10 mouse cellular contexts compared by ENCODE assay signal in the genomic region with DNA sequence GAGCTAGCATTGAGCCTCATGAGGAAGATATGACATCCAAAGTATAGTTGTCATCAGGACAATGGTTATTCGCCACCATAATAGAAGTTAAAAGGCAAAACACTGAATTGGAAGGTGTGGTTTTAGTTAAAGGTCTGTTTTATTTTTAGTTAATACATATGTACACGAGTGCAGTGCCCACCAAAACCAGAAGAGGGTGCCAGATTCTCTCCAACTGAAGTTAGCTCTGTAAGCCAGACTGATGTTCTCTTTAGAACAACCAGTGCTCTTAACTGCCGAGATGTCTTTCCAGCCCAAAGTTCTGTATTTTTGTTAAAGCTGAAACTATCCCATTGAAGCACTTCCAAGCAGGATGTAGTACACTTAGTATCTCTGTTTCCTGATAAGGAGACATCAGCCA. TPM values are rescaled to one million over a fixed set of nuclear protein-coding genes. Genes with fewer than 3 reads are reported as not detected.
DNase-seq lines count a peak whose midpoint lies in the region; ATAC-seq lines count a peak whose summit lies in the region.
"Had no signal": no experiment of that assay in that cellular context is flagged by ENCODE, and none has a peak within 500 bp of the region (broad histone marks: within the 10 kb centered on the region; RNA-seq: fewer than 3 reads in every experiment).

No protein-coding gene starts in this region.

- H3K36me3 ChIP-seq in hindbrain, embryonic 10.5 days, result peaks cover 13% of the 10 kb centered on the region; the same call in 1 of the 2 replicates
- H3K36me3 ChIP-seq in hindbrain, embryonic 13.5 days, result no peaks in the 10 kb centered on the region
- H3K36me3 ChIP-seq: embryonic facial prominence, embryonic 13.5 days; limb, embryonic 12.5 days had no signal

- peak; percentile 63 for DNase-seq in hindbrain, embryonic 10.5 days (ENCODE audit: low spot score)
- peak; percentile 88 for DNase-seq in CD4-positive, CD25-positive, alpha-beta regulatory T cell, adult 2 months (ENCODE audit: low read depth, low spot score)
- peak; percentile 78 for DNase-seq in ZHBTc4 (ENCODE audit: low read depth, low spot score)
- DNase-seq in layer of hippocampus, adult 9-10 months (ENCODE audit: low spot score), result peak; percentile 82
- peak; percentile 88 for DNase-seq in testis, postnatal 10 days (ENCODE audit: low spot score)

- H3K4me2 ChIP-seq in hindbrain, embryonic 13.5 days, result no peak overlapping the region
- H3K4me2 ChIP-seq: embryonic facial prominence, embryonic 13.5 days; limb, embryonic 12.5 days had no signal

- H3K27ac ChIP-seq in hindbrain, embryonic 10.5 days, result no peak overlapping the region
- no peak overlapping the region for H3K27ac ChIP-seq in hindbrain, embryonic 13.5 days
- H3K27ac ChIP-seq: embryonic facial prominence, embryonic 13.5 days; limb, embryonic 12.5 days had no signal

- WGBS in hindbrain, embryonic 10.5 days, result 15% methylated on average over 3 of the region's 3 CpGs
- 15% methylated on average over 3 of the region's 3 CpGs for WGBS in hindbrain, embryonic 13.5 days

- H3K4me3 ChIP-seq in hindbrain, embryonic 10.5 days, result no peak overlapping the region
- H3K4me3 ChIP-seq in hindbrain, embryonic 13.5 days, result no peak overlapping the region
- H3K4me3 ChIP-seq: embryonic facial prominence, embryonic 13.5 days; limb, embryonic 12.5 days had no signal

- ATAC-seq in hindbrain, embryonic 13.5 days (ENCODE audit: low FRiP score), result no peak
- peak; percentile 64 for ATAC-seq in erythroblast, adult 5-6 weeks (replicated peaks; ENCODE audit: low FRiP score, poor library complexity, severe bottlenecking)
- peak; percentile 68 for ATAC-seq in megakaryocyte-erythroid progenitor cell, adult 5-6 weeks (replicated peaks; ENCODE audit: low FRiP score, low TSS enrichment, poor library complexity, severe bottlenecking)

- H3K9me3 ChIP-seq in hindbrain, embryonic 10.5 days, result no peaks in the 10 kb centered on the region
- no peaks in the 10 kb centered on the region for H3K9me3 ChIP-seq in hindbrain, embryonic 13.5 days
- H3K9me3 ChIP-seq: embryonic facial prominence, embryonic 13.5 days; limb, embryonic 12.5 days had no signal

- H3K9ac ChIP-seq in hindbrain, embryonic 13.5 days, result no peak overlapping the region
- H3K9ac ChIP-seq: embryonic facial prominence, embryonic 13.5 days; limb, embryonic 12.5 days had no signal

- H3K4me1 ChIP-seq in hindbrain, embryonic 10.5 days (replicated peaks), result peaks cover 12% of the 10 kb centered on the region
- peaks cover 8% of the 10 kb centered on the region for H3K4me1 ChIP-seq in hindbrain, embryonic 13.5 days (replicated peaks)

- no peaks in the 10 kb centered on the region for H3K27me3 ChIP-seq in hindbrain, embryonic 10.5 days (ENCODE audit: insufficient read depth, poor library complexity, severe bottlenecking)
- H3K27me3 ChIP-seq in hindbrain, embryonic 13.5 days, result no peaks in the 10 kb centered on the region
- H3K27me3 ChIP-seq: embryonic facial prominence, embryonic 13.5 days; limb, embryonic 12.5 days had no signal

RNA-seq across cellular contexts. Expression of a gene that starts 4.2 kb away (rescaled TPM):
- 264 and 295 TPM in 2 replicates for polyA plus RNA-seq in hindbrain, embryonic 10.5 days (2016; fragmentation: Nextera tagmentation; extraction: Ambion mirVana)
- polyA plus RNA-seq in hindbrain, embryonic 13.5 days (2015; fragmentation: Nextera tagmentation; extraction: Ambion mirVana), result 253 and 271 TPM in 2 replicates
- 8.6 and 12.7 TPM in 2 replicates for total RNA-seq in erythroblast, adult 5-6 weeks (2015; ENCODE audit: low replicate concordance)
- total RNA-seq in erythroblast, adult 5-6 weeks (2017; ENCODE audit: low replicate concordance), result 9.7 and 11.8 TPM in 2 replicates
- 60.7 and 75.9 TPM in 2 replicates for total RNA-seq in megakaryocyte-erythroid progenitor cell, adult 5-6 weeks (2014; fragmentation: Nextera tagmentation)
- 38.8 and 40.8 TPM in 2 replicates for total RNA-seq in megakaryocyte-erythroid progenitor cell, adult 5-6 weeks (2017)

RNA-seq across cellular contexts. Expression of a gene that starts 10.8 kb away (rescaled TPM):
- polyA plus RNA-seq in hindbrain, embryonic 10.5 days (2016; fragmentation: Nextera tagmentation; extraction: Ambion mirVana), result 0.47 and 1.2 TPM in 2 replicates
- polyA plus RNA-seq in hindbrain, embryonic 13.5 days (2015; fragmentation: Nextera tagmentation; extraction: Ambion mirVana), result 0.13 and 0.22 TPM in 2 replicates
- not detected in 2 replicates for total RNA-seq in erythroblast, adult 5-6 weeks (2015; ENCODE audit: low replicate concordance)
- 0.42 TPM in 1 of 2 replicates, not detected in the other for total RNA-seq in erythroblast, adult 5-6 weeks (2017; ENCODE audit: low replicate concordance)
- 0.42 TPM in 1 of 2 replicates, not detected in the other for total RNA-seq in megakaryocyte-erythroid progenitor cell, adult 5-6 weeks (2014; fragmentation: Nextera tagmentation)
- 0.19 TPM in 1 of 2 replicates, not detected in the other for total RNA-seq in megakaryocyte-erythroid progenitor cell, adult 5-6 weeks (2017)

RNA-seq across cellular contexts. Expression of a gene that starts 11.2 kb away (rescaled TPM):
- 5,819 and 7,209 TPM in 2 replicates for polyA plus RNA-seq in hindbrain, embryonic 10.5 days (2016; fragmentation: Nextera tagmentation; extraction: Ambion mirVana)
- polyA plus RNA-seq in hindbrain, embryonic 13.5 days (2015; fragmentation: Nextera tagmentation; extraction: Ambion mirVana), result 7,019 and 7,066 TPM in 2 replicates
- 1,430 and 1,622 TPM in 2 replicates for total RNA-seq in erythroblast, adult 5-6 weeks (2015; ENCODE audit: low replicate concordance)
- 705 and 987 TPM in 2 replicates for total RNA-seq in erythroblast, adult 5-6 weeks (2017; ENCODE audit: low replicate concordance)
- 1,148 and 1,512 TPM in 2 replicates for total RNA-seq in megakaryocyte-erythroid progenitor cell, adult 5-6 weeks (2014; fragmentation: Nextera tagmentation)
- 490 and 578 TPM in 2 replicates for total RNA-seq in megakaryocyte-erythroid progenitor cell, adult 5-6 weeks (2017)

RNA-seq across cellular contexts. Expression of a gene that starts 15.7 kb away (rescaled TPM):
- polyA plus RNA-seq in hindbrain, embryonic 10.5 days (2016; fragmentation: Nextera tagmentation; extraction: Ambion mirVana), result not detected in 2 replicates
- polyA plus RNA-seq in hindbrain, embryonic 13.5 days (2015; fragmentation: Nextera tagmentation; extraction: Ambion mirVana), result not detected in 2 replicates
- not detected in 2 replicates for total RNA-seq in erythroblast, adult 5-6 weeks (2015; ENCODE audit: low replicate concordance)
- total RNA-seq in erythroblast, adult 5-6 weeks (2017; ENCODE audit: low replicate concordance), result not detected in 2 replicates
- not detected in 2 replicates for total RNA-seq in megakaryocyte-erythroid progenitor cell, adult 5-6 weeks (2014; fragmentation: Nextera tagmentation)
- total RNA-seq in megakaryocyte-erythroid progenitor cell, adult 5-6 weeks (2017), result not detected in 2 replicates
- polyA plus RNA-seq: embryonic facial prominence, embryonic 13.5 days; limb, embryonic 12.5 days had no signal

RNA-seq across cellular contexts. Expression of a gene that starts 17.7 kb away (rescaled TPM):
- polyA plus RNA-seq in hindbrain, embryonic 10.5 days (2016; fragmentation: Nextera tagmentation; extraction: Ambion mirVana), result 4.8 and 6.7 TPM in 2 replicates
- 3.4 and 4.2 TPM in 2 replicates for polyA plus RNA-seq in hindbrain, embryonic 13.5 days (2015; fragmentation: Nextera tagmentation; extraction: Ambion mirVana)
- total RNA-seq in erythroblast, adult 5-6 weeks (2015; ENCODE audit: low replicate concordance), result 3.3 TPM in 2 replicates
- total RNA-seq in erythroblast, adult 5-6 weeks (2017; ENCODE audit: low replicate concordance), result 2.1 and 2.3 TPM in 2 replicates
- 1.9 and 2.5 TPM in 2 replicates for total RNA-seq in megakaryocyte-erythroid progenitor cell, adult 5-6 weeks (2014; fragmentation: Nextera tagmentation)
- 1.8 and 3.5 TPM in 2 replicates for total RNA-seq in megakaryocyte-erythroid progenitor cell, adult 5-6 weeks (2017)
